Mouse (Mus musculus) bone marrow macrophage, adult 2 months (primary cell): ENCODE results near the gene Itprid2. TPM values are rescaled to one million over a fixed set of nuclear protein-coding genes. Genes with fewer than 3 reads are reported as not detected.

ENCODE experiments used
- H3K27ac ChIP-seq: 2 replicates; pipeline ENCODE4 v1.5.1; 2012; ENCODE audit warnings: low read depth, low read length; ENCODE audit not compliant: insufficient read depth
- H3K4me1 ChIP-seq: 2 replicates; pipeline ENCODE4 v1.6.1; 2012; ENCODE audit warnings: low read length; ENCODE audit not compliant: control insufficient read depth, insufficient read depth
- H3K4me3 ChIP-seq: 2 replicates; pipeline ENCODE4 v1.5.1; 2012; ENCODE audit warnings: mild to moderate bottlenecking, low read length, moderate library complexity; ENCODE audit not compliant: insufficient read depth
- CTCF ChIP-seq: IDR thresholded peaks from 2 replicates; pipeline ENCODE4 v1.5.1; 2012; ENCODE audit warnings: low read depth, mild to moderate bottlenecking, low read length, moderate library complexity
- POLR2A ChIP-seq: IDR thresholded peaks from 2 replicates; pipeline ENCODE4 v1.6.1; 2012; ENCODE audit warnings: mild to moderate bottlenecking, low read depth, low read length, borderline replicate concordance
- polyA plus RNA-seq: library from polyadenylated mRNA; stranded (reverse); fragments of >200 nt; gene quantifications from 2 replicates; pipeline ENCODE4 v1.2.4, GENCODE M21; 2012; ENCODE audit not compliant: missing spikeins, insufficient read depth, insufficient read length

The Itprid2 gene
- polyA plus RNA-seq, 1 experiment: 60.1 TPM

DNA sequence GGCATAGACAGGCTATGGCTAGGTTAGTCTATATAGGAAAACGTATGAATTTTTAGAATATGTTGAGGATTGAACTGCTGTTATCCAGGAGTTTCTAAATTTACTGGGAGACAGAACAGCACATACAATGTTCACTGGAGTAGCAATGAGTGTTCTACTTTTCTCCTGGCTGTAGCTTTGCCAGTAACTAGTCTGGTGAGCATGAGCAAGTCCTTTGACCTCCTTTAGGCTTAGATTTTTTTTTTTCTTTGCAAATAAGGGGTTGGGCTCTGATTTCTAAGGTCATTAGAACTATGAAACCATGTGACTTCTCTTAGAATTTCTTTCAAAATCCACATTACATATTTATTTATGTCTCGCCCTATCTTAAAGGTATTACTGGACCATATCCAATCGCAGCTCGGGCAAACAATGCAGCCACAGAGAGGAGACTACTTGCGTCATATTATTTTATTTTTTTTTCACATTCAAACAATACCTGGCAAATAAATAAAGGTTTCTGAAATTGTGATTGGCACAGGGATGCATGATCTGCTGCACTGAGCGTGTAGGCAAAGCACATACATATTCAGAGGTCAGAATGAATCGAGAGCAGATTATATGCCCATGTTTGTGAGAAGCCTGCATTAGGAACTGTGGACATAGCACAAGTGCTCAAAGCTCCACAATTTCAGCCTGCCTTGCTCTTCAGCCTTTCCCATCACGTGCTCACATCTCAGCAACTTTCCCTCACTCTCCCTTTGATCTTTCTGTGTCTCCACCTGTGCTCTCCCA, 26.7 kb upstream of the Itprid2 start:
- no peak for TF ChIP-seq POLR2A
- no peak for TF ChIP-seq CTCF
- no peak overlapping the region for H3K27ac ChIP-seq

DNA sequence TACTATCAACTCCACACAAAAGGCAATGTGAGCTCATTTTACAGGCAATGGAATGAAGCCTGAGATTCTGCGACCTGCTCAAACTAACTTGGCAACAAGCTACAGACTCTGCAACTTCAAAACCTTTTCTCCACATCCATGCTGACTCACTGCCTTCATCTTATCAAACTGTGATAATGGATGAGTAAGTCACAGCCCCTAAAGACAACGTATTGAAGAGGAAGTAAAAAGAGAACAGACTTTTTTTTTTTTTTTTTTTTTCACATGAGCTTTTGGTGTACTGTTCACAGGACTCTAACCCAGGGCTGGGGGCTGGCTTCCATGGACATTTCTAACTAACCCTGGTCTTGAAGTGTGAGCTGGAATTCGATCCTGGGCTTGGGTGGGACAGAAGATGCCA, 24.3 kb upstream of the Itprid2 start:
- no peak overlapping the region for H3K27ac ChIP-seq
- H3K4me3 ChIP-seq: no peak overlapping the region
- H3K4me1 ChIP-seq: 0 out of 2 replicates have a peak, but pooled peaks cover 5% of the 10 kb centered on the region
- no peak for TF ChIP-seq POLR2A
- no peak for TF ChIP-seq CTCF

More for the DNA sequence above, 26.7 kb upstream of the Itprid2 start:
- 0 out of 2 replicates have a peak, but pooled peaks cover 5% of the 10 kb centered on the region for H3K4me1 ChIP-seq
- H3K4me3 ChIP-seq: no peak overlapping the region

DNA sequence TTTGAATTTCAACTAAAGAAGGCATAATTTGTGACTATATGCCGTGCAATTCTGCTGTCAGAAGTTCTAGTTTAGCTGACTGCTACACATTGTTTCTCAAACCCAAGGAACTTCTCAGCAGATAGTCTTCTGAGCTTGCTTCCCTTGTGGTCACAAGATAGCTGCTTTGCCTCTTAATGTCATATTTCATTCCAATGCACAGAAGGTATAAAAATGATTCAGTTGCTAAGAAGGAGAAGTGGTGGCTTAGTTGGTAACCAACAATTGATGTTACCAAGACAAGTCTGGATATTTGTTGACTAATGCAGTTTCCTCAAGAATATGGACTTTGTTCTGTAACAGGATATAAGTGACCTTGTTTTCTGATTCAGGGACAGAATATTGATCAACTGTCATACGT, 17.0 kb upstream of the Itprid2 start:
- H3K27ac ChIP-seq: peak overlapping the region; percentile 86
- no peak overlapping the region for H3K4me3 ChIP-seq
- H3K4me1 ChIP-seq: peaks cover 26% of the 10 kb centered on the region
- TF ChIP-seq CTCF: no peak
- no peak for TF ChIP-seq POLR2A

DNA sequence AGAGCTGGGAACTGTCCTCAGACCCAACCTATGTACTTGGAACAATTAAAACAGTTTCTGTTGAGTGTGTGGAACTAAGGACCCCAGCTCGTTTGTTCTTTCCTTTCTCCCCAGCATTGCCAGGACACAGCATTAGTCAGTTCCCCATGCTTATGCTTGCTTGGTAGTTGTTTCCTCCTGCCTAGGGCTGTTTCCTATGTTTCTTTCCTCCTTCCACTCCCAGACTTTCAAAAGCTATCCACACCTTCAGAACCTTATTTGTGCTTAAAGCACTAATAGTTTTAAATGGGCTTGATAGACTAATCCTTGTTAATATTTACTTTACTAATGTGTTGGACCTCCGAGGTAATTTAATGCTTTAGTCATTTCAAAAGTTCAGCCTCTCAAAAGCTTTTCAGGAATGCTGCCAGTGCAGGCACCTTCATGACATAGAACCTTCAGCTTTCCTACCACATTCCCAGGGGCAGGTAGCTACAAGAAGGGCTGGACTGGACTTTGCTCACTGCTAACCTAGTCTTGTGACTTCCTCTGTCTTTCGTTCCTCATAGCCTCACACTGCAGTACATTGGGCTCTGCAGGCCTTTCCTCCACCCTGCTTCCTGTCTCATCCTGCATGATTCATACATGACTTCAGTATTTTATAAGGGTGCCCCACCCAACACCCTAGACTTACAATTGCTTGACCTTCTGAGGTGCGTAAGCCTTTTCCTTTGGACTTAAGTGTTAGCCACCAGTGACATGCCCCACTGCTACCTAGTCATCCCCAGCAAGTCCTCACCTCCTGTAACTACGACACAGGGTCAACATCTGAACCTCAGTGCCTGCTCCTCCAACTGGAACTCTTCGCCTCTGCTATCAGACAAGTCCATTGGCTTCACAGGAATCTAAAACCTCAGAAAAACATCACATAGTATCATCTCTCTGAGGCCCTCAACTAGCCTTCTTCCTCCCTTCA, 16.3 kb upstream of the Itprid2 start:
- TF ChIP-seq CTCF (no peak), POLR2A (no peak)
- H3K4me3 ChIP-seq: no peak overlapping the region
- H3K27ac ChIP-seq: peak overlapping the region; percentile 86
- H3K4me1 ChIP-seq: peaks cover 26% of the 10 kb centered on the region

DNA sequence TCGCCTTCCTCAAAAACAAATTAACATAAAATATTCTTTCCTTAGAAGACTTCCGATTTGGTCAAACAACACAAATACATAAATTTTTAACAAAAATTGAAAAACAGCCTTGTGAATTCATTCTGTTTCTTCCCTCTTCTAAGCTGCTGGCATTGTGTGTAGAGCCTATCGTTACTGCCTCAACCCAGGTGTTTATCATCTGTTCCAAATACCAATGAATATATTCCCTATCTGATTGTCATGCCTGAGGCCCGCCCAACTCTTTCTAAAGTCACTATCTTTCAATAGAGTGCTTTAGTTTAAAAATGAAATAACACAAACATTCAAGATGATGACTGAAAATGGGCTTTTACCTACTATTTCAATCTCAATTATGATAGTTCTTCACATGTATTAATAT, 11.9 kb upstream of the Itprid2 start:
- no peak for TF ChIP-seq CTCF
- no peak for TF ChIP-seq POLR2A
- Histone ChIP-seq H3K4me1 (peaks cover 25% of the 10 kb centered on the region), H3K27ac (no peak overlapping the region), H3K4me3 (no peak overlapping the region)

DNA sequence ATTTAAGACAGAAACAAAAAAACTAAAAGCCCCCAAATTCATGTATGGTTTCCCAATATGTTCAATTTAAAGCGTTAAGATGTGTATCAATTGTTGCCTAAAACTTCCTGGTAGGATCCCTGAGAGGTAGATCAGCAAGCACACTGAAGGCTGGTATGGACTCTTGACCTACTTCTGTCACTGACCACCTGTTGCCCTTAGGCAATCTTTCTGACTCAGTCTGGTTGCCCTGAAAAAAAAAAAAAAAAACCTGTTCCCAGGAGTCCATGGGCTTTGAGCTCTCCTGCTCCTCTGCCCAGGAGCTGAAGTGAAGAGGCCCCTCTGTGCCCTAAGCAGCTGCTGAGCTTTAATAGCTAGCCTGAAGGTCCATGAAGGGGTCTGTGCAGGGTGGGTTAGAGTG, 7.5 kb upstream of the Itprid2 start:
- TF ChIP-seq POLR2A (no peak), CTCF (no peak)
- Histone ChIP-seq H3K4me1 (peaks cover 3% of the 10 kb centered on the region; the same call in 1 of the 2 replicates), H3K4me3 (no peak overlapping the region)

DNA sequence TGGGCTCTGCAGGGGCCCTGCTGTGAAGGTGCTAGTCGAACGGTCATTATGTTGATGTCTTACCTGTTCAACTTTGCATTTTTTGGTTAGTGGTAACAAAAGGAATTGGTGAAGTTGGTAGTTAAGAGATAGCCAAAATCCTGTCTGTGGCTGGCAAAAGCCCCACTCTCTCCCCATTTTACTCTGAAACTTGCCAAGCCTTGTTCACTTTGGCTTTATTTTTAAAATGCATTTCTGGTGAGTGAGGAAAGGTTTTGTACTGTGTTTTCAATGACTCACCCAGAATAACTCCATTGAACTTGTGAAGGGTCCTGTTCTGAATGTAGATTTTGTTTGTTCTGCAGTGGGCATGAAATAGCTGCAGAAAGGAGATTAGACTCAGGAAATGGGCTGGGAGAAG, 4.9 kb upstream of the Itprid2 start:
- no peak for TF ChIP-seq POLR2A
- TF ChIP-seq CTCF: no peak
- Histone ChIP-seq H3K27ac (no peak overlapping the region), H3K4me1 (peaks cover 9% of the 10 kb centered on the region; the same call in 1 of the 2 replicates), H3K4me3 (no peak overlapping the region)

More for the DNA sequence above, 7.5 kb upstream of the Itprid2 start:
- no peak overlapping the region for H3K27ac ChIP-seq

DNA sequence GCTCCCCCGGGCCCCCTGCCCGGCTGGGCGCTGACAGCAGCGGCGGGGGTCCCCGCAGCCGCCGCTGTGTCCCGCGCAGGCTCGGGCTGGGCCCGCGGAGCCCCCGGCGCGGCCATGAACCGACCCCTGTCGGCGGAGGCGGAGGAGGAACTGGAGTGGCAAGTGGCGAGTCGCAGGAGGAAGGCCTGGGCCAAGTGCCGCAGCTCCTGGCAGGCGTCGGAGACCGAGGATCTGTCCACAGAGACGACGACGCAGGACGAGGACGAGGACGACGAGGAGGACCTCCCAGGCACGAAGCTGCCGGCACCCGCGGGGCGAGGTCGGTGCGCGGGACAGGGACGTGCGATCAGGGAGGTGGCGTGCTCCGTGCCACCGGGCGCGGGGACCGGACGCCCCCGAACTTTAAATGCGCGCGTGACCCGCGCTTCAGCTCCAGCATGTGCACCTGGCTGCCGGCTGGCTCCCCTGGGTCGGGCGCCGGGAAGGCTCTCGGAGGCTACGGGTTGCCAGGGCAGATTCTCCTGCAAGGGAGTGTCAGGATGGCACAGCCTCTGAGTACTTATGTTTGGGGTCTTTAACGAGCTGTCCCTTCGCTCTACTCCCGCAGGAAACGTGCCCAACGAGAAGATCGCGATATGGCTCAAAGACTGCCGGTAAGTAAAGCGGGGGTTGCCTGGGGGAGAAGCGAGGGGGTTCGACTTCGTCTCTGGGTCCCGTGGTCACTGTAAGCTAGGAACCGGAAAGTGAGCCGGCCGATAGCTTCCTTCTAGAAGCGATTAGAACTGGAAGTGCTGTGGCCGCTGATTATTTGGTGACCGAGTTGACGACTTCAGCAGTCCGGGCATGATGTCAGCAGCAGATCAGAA, 507 bp downstream of the Itprid2 start:
- Histone ChIP-seq H3K4me1 (peaks cover 13% of the 10 kb centered on the region), H3K27ac (peak overlapping the region; percentile 88), H3K4me3 (peak overlapping the region; percentile 99)
- TF ChIP-seq CTCF: no peak

DNA sequence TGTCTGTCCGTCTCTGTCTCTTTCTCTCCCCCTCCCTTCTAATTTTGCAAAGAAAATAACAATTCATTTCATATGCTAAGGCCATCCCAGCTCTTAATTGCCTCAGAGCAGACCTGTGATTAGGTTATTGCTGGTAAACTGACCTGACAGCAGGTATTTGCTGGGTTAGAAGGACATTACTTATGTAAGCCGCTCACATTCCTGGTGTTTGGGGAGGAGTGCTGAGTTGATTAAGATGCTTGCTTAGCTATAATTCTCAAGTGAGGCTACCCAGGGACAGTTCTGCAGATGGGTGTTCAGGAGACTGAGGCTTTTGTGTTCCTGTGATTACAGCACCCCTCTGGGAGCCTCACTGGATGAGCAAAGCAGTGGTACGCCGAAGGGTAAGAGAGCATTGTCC, 3.8 kb downstream of the Itprid2 start:
- peaks cover 15% of the 10 kb centered on the region for H3K4me1 ChIP-seq
- TF ChIP-seq CTCF (no peak), POLR2A (no peak)
- H3K4me3 ChIP-seq: no peak overlapping the region
- no peak overlapping the region for H3K27ac ChIP-seq
